In genomic region chr16:23482846-23483245, GRCm38 (mm10) we compare ENCODE assay signal across 22 mouse cellular contexts. TPM values are rescaled to one million over a fixed set of nuclear protein-coding genes. Genes with fewer than 3 reads are reported as not detected.
"Had no signal": no experiment of that assay in that cellular context is flagged by ENCODE, and none has a peak within 500 bp of the region (broad histone marks: within the 10 kb centered on the region; RNA-seq: fewer than 3 reads in every experiment).

No protein-coding gene starts in this region.

- DNase-seq: liver, postnatal 0 days; lung, adult 2 months; lung, postnatal 36 days; midbrain, embryonic 14.5 days; right cerebral cortex, postnatal 14 days; thymus, adult 2 months; thymus, postnatal 25 days; thymus, postnatal 4 days had no signal

- H3K4me1 ChIP-seq: lung, embryonic 15.5 days; megakaryocyte, embryonic 14.5 days; neural tube, embryonic 12.5 days; stomach, embryonic 15.5 days had no signal

- H3K9me3 ChIP-seq: lung, embryonic 15.5 days; megakaryocyte, embryonic 14.5 days; midbrain, embryonic 12.5 days; neural tube, embryonic 12.5 days; stomach, embryonic 15.5 days had no signal

- H3K4me2 ChIP-seq: lung, embryonic 15.5 days; midbrain, embryonic 12.5 days; neural tube, embryonic 12.5 days; stomach, embryonic 15.5 days had no signal

- H3K36me3 ChIP-seq: lung, embryonic 15.5 days; stomach, embryonic 15.5 days had no signal

- ATAC-seq: liver, postnatal 0 days; lung, postnatal 0 days; midbrain, embryonic 16.5 days had no signal

- H3K27me3 ChIP-seq: lung, embryonic 15.5 days; megakaryocyte, embryonic 14.5 days; midbrain, embryonic 12.5 days; neural tube, embryonic 12.5 days; stomach, embryonic 15.5 days had no signal

- H3K4me3 ChIP-seq: lung, embryonic 15.5 days; megakaryocyte, embryonic 14.5 days; midbrain, embryonic 12.5 days; neural tube, embryonic 12.5 days; stomach, embryonic 15.5 days had no signal

- H3K27ac ChIP-seq: lung, embryonic 15.5 days; macrophage; midbrain, embryonic 12.5 days; neural tube, embryonic 12.5 days; stomach, embryonic 15.5 days; stomach, postnatal 0 days had no signal

- H3K9ac ChIP-seq: liver, postnatal 0 days; lung, embryonic 15.5 days; midbrain, embryonic 12.5 days; neural tube, embryonic 12.5 days; stomach, embryonic 15.5 days had no signal

RNA-seq across cellular contexts. Expression of gene Masp1, which starts 37.8 kb away (rescaled TPM):
- total RNA-seq: megakaryocyte progenitor cell, adult 5-6 weeks; neutrophil, adult 5-6 weeks had no signal

RNA-seq across cellular contexts. Expression of gene Rtp1, which starts 53.9 kb away (rescaled TPM):
- total RNA-seq: megakaryocyte progenitor cell, adult 5-6 weeks; monocyte, adult 5-6 weeks; neutrophil, adult 5-6 weeks had no signal
- polyA plus RNA-seq: liver, postnatal 0 days; lung, adult 2 months; lung, embryonic 15.5 days; lung, postnatal 0 days; macrophage; midbrain, embryonic 12.5 days; midbrain, embryonic 14.5 days; neural tube, embryonic 12.5 days; neural tube, embryonic 14.5 days; spleen, adult 2 months; stomach, embryonic 15.5 days; stomach, postnatal 0 days had no signal
